Mouse (Mus musculus): Measurements from ENCODE around the gene Psmd8.
A peak's percentile ranks its signal among the peaks of the same experiment; 100 is the strongest.
"Not testable (repeated sequence)": the region's sequence is repeated elsewhere in the genome, so short reads cannot be mapped to it uniquely, and the experiment has no call there.

Psmd8 gene

DNA sequence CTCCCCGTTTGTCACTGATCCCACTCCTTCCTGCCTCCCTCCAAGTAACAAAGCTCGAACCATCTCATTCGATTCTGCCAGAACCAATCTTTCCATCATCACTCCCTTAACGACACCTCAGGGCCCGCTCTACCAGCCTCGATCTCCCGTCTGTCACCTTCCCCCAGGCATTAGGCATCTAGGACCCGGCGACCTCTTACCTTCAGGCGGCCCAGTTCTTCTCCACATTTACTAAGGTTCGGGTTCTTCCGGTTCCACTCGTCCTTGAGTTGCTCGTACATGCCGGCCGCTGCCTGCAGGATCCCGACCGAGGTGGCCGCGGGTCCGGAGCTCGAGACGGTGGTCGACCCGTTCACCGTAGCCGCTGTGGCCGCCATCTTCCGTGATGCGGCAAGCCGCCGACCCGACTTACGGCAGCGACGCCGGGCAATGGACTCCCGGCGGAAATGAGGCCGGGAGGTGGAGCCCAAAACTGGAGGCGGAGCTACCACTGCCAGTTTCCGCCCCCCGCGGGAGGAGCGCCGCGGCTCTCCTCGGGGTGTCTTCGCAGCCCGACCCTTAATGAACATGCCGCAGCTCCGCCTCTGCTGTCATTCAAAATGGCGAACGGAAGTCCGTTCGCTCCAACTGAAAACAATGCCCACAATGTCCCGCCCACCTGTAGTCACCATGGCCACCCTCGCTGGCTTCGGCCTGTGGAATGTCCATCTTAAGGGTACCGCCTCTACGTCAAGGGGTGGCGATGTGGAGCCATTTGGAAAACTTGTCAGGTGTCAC is at the start of gene Psmd8:
Gene Psmd8, minus strand, starts transcription at position 625 of the 777 bp plus-strand sequence.
- DNase-seq = peak; percentile 99

DNA sequence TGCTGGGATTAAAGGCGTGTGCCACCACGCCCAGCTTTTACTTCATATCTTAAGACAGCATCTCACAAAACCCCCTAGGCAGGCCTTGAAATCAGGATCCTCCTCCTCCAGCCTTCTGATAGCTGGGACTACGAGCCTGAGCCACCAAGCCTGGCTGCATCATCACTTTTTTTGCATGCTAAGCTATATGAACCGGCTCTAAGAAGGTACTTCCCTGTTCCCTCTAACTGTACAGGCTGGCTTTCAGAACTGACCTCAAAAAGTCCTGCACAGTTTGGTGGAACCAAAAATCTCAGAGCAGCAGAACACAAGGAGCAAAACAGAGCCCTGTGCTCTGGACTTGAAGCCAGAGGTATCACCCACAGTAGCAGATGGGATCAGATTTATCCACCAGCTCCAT is 47.7 kb upstream of the Psmd8 start:
- DNase-seq = no peak

DNA sequence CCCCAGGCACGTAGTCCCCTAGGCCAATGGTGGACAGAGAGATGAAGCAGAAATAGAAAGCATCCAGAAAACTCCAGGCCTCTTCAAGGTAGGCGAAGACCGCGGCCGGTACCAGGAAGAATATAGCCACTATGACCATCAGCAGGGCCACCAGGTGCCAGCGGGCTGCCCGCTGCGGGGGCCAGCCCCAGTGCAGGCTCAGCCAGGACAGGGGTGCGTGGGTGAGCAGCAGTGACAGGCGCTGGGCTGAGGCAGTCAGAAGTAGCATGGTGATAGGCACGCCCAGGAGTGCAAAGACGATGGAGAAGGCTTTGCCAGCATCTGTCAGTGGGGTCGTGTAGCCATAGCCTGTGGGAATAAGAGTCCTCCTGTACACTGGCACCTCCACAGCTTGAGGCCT is 45.0 kb upstream of the Psmd8 start:
- DNase-seq = no peak

DNA sequence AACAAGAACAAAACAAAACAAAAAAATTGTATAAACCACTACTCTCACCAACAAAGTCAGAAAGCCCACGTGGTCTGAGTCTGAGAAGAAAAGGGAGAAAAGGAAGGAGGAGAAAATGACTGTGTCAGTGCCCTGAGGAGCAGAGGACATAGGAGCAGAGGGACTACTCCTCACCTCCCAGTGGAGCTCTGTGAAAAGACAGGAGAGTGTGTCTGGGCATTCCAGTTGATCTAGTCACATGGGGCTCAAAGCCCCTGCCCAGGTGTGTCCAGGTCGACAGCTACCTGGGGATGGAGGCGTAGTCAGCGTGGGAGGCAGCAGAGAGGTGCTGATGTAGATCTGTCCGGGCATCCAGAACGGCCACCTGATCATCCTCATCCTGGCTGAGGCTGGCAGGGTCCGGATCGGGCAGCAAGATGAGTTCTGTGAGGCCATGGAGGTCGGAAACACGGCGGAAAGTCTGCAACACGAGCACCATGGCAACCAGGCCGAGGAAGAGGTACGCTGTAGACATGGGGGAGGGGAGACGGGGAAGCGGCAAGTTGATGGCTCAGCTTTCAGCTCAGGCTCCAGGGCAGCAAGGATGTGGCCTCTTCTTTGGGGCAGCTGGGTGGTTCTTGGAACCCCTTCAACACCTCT is 44.4 kb upstream of the Psmd8 start:
- DNase-seq = no peak

DNA sequence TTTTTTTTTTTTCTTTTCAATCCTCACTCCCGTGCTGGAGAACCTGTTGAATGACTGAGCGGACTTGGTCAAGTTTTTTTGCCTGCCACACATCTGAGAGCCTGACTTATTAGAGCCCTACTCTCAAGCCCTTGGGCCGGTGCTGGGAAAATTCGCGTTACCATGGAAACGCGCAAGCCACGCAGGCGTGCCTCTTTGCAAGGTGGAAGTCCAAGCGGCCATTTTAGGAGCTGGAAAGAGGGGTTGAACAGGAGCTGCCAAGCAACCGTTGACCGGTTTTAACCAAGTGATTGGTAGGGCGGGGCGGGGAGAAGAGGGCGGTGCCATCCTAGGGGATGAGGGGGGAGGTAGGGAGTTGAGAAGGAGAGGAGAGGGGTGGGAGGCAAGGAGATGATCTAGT is 34.3 kb upstream of the Psmd8 start:
- DNase-seq = no peak

DNA sequence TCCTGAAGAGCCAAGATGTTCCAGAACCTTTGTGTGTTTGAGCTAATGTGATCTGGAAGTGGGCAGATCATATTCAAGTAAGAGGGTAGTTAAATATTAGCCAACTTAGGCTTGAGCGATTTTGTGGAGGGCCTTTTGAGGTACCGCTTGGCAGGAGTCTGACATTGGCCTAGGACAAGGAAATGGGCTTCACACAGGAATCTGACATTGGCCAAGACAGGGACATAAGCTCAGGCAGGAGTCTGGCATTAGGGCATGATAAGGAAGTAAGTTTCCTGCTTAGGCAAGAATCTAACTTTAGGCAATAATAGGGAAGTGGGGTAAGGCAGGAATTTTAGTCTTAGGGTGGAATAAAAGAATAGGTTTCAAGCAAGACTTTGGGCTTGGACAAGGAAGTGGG is 33.7 kb upstream of the Psmd8 start:
- no peak for DNase-seq

DNA sequence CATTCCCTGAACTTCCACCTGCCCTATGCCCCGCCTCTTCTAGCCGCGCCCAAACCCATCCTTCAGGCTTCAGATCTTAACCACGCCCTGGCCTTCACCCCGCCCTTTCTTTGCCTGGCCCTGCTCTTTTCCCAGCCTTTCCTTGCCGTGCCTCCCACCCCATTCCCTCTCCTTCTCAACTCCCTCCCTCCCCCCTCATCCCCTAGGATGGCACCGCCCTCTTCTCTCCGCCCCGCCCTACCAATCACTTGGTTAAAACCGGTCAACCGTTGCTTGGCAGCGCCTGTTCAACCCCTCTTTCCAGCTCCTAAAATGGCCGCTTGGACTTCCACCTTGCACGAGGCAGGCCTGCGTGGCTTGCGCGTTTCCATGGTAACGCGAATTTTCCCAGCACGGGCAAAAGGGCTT is 33.2 kb upstream of the Psmd8 start, which contains the start of gene Catsperg1:
Gene Catsperg1, minus strand, starts transcription at position 361 of the 408 bp plus-strand sequence.
- DNase-seq = peak; percentile 30

DNA sequence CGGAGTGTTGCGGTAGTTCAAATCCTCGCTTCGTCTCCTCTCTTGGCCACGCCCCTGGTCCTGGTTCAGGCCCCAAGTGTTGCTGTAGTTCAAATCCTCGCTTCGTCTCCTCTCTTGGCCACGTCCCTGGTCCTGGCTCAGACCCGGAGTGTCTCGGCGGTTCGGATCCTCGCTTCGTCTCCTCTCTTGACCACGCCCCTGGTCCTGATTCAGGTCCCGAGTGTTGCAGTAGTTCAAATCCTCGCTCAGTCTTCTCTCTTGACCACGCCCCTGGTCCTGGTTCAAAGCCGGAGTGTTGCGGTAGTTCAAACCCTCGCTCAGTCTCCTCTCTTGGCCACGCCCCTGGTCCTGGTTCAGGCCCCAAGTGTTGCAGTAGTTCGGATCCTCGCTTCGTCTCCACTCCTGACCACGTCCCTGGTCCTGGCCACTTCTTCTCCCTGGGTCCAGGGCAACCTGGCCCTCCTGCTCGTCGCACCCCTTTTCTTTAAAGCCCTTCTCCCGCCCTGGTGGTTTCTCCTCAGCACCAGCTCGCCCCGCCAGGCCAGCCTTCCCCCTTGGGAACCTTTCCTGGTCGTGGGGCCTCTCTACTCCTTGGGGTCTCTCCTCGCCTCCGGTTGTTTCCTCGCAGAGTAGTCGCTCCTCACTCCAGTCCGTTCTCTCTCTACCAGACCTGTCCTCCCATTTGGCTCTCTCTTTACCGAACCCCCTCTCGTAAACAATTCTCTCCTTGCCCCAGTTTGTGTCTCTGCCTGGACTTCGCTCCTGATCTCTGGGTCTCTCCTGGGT is 32.5 kb upstream of the Psmd8 start:
- not testable (repeated sequence) for DNase-seq

DNA sequence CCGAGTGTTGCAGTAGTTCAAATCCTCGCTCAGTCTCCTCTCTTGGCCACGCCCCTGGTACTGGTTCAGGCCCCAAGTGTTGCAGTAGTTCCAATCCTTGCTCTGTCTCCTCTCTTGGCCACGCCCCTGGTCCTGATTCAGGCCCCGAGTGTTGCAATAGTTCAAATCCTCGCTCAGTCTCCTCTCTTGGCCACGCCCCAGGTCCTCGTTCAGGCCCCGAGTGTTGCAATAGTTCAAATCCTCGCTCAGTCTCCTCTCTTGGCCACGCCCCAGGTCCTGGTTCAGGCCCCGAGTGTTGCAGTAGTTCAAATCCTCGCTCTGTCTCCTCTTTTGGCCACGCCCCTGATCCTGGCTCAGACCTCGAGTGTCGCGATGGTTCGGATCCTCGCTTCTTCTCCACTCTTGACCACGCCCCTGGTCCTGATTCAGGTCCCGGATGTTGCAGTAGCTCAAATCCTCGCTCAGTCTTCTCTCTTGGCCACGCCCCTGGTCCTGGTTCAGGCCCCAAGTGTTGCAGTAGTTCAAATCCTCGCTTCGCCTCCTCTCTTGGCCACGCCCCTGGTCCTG is 31.8 kb upstream of the Psmd8 start:
- DNase-seq = no peak

DNA sequence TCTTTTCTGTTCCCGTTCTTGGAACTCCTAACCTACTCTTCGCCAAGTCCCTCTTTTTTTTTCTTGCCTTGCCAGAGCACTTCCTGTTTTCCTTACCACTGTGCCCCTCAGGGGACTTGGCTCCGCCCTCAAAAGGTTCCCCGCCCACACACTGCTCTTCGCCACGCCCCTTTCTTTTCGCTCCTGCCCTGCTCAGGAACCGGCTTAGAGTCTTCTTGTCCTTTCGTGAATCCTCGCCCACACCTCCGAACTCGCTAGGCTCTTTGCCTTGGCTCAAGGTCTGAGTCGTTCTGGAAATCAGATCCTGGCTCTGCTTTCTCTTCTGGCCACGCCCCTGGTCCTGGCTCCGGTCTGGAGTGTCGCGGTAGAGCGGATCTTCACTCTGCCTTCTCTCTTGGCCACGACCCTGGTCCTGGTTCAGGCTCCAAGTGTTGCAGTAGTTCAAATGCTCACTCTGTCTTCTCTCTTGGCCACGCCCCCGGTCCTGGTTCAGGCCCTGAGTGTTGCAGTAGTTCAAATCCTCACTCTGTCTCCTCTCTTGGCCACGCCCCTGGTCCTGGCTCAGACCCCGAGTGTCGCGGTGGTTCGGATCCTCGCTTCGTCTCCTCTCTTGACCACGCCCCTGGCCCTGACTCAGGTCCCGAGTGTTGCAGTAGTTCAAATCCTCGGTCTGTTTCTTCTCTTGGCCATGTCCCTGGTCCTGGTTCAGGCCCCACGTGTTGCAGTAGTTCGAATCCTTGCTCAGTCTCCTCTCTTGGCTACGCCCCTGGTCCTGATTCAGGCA is 31.1 kb upstream of the Psmd8 start:
- peak; percentile 95 for DNase-seq

DNA sequence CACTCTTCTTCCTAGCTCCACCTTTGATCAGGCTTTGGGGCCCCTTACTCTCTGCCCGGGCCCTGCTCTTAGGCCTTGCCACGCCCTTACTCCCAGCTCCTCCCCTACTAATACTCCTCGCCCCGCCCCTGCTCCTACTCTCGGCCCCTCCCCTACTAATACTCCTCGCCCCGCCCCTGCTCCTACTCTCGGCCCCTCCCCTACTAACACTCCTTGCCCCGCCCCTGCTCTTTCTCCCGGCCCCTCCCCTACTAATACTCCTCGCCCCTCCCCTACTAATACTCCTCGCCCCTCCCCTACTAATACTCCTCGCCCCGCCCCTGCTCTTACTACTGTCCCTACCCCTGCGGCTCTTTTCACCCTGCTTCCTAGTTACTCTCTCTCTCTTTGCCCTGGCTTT is 30.5 kb upstream of the Psmd8 start:
- DNase-seq = peak; percentile 76

DNA sequence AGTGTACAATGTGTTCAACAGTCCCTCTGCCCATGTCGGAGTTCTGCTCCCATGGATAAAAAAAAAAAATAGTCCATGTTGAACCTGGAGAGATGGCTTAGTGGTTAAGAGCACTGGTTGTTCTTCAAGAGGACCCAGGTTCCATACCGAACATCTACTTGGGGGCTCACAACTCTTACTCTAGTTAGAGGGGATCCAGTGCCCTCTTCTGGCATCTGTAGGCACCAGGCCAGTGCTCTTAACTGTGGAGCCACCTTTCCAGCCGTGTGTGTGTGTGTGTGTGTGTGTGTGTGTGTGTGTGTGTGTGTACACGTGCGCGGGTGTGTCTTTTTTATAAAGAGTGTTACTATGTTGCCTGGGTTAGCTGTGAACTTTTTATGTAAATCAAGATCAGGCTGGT is 22.1 kb upstream of the Psmd8 start:
- DNase-seq = no peak

DNA sequence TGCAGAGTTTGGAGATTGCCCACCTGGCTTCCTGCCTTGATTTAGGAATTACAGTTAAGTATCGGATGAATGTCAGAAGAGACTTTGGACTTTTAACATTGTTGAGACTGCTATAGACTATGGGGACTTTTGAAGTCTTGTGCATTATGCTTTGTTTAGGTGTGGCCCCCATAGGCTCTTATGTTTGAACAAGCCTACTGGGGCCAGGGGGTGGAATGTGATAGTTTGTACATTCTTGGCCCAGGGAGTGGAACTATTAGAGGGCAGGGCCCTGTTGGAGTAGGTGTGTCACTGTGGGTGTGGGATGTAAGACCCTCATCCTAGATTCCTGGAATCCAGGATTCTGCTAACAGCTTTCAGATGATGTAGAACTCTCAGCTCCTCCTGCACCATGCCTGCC is 13.7 kb upstream of the Psmd8 start:
- not testable (repeated sequence) for DNase-seq

DNA sequence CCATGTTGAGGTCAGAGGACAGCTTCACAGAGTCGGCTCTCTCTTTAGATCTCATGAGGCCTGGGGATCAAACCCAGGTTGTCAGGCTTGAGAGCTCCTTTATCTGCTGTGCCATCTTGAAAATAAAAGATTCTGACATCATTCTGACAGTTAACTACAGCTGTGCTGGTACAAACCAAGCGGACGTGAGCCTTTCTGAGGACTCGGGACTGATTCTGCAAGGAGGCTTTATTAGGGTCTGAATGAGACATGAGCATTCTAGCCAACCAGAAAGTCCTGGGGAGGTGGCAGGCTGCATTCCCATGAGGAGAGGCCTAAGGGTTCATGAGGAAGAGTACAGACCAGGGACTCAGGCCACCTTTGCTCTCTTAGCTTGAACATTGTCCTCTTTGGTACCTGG is 822 bp upstream of the Psmd8 start:
- DNase-seq = not testable (repeated sequence)

DNA sequence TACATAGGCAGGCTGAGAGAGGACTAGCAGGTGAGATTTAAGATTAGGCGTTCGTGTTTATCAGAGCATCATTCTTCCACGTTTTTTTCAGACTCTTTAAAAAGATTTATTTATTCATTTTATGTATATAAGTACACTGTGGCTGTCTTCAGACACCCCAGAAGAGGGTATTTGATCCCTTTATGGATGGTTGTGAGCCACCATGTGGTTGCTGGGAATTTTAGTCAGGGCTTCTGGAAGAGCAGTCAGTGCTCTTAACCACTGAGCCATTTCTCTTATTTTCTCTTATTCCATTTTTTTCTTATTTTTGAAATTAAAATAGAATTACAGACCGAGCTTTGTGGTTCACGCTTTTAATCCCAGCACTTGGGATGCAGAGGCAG is 344 bp upstream of the Psmd8 start:
- DNase-seq = no peak

DNA sequence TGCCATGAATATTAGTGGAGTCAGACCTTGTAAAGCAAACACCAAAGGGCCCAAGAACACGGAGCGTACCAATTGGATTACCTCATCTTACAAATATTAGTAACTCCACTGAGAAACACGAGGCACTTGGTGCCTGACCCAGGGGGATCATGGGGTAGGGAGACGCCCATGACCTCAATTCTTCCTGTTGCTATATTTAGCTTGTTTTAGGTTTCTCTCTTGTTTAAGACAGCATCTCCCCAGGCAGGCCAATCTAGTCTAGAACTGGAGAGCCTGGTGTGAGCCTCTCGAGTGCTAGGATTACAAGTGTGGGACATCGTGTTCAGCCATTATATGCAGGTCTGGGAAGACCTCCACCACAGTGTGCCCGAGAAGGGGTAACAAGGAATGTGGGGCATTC is 1.2 kb downstream of the Psmd8 start:
- DNase-seq = peak; percentile 41

DNA sequence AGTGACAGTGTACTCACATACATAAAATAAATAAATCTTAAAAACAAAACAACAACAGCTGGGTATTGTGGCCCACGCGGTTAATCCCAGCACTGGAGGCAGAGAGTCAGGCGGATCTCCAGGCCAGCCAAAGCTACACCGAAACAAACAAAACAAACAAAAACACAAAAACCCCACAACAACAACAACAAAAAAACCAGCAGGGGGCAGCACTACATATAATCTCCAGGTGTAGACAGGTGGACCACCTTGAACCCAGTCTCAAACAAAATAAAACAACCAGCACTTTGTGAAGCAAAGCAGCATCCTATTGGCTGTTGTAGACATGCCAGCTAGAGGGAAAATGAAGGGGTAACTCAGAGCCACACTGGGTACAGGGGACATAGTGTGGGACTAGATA is 2.4 kb downstream of the Psmd8 start:
- peak; percentile 21 for DNase-seq

DNA sequence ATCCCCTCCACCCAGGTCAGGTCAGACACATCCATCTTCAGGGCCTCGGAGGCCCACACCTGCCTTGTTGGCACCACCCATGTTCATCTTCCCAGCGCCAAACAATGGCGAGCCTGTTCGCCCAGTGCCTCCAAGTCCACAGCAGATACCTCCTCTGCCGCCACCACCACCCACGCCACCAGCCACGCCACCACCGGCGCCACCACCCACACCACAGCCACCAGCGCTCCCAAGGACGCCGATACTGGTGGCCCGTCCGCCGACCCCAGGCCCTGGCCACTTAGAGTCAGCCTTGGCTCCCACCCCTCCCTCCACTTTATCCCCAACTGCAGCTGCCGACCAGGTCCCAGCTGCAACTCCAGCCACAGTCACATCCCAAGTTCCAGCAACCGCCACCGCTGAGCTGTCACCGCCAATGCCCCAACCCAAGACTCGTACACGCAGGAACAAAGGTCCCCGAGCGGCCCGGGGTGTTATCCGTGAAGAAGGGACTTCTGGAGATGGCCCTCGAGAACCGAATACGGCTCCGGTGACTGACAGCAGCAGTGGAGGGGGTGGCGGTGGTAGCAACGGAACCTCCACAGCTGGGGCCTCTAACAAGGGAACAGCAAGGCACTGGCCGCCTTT is 8.0 kb downstream of the Psmd8 start:
- DNase-seq = no peak

DNA sequence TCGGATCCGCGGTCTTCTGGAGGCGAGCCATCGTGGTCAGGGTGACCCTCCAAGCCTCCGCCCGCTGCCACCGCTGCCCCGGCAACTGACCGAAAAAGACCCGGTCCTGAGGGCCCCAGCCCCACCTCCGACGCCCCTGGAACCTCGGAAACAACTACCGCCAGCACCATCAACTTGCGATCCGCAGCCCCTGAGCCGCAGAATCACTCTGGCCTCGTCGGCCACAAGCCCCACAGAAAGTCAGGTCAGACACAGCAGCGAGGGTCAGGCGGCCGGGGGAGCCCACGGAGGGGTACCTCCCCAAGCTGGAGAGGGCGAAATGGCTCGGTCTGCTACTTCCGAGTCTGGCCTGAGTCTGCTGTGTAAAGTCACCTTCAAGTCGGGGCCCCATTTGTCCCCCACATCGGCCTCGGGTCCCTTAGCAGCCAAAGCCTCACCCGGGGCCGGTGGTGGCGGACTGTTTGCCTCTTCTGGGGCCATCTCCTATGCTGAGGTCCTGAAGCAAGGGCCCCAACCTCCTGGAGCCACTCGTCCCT is 8.9 kb downstream of the Psmd8 start:
- no peak for DNase-seq

DNA sequence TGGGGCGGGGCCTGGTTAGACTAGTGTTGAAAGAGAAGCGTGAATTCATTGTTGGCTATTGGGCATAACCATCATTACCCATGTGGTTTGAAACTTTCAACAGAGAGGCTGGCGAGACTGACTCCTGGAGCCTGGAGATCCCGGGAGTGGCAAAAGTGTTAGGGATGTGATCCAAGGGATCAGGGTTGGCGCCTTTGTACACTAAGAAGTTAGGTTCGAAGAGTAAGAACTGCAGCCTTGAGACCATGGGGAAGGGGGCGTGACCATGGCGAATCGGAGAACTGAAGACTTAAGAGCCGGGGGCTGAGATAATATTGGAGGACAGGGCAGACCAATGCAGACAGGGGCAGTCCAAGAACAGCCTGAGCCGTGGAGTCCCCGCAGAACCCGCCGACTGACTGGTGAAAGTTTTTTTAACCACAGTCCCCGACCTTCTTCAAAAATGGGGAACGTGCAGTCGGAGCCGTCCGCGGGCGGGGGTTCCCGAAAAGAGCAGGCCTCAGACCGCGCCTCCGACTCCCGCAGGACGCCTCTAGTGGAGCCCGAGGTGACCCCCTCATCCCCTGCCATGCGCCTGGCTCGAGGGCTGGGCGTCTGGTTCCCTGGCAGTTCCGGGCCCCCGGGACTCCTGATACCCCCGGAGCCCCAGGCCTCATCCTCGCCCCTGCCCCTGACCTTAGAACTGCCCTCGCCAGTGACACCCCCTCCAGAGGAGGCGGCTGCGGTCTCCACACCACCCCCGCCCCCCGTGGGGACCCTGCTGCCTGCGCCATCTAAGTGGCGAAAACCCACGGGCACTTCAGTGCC is 9.5 kb downstream of the Psmd8 start:
- peak; percentile 28 for DNase-seq
